Mouse (Mus musculus) lung, postnatal 0 days (tissue): ENCODE data around the gene Dvl2. TPM values are rescaled to one million over a fixed set of nuclear protein-coding genes. Genes with fewer than 3 reads are reported as not detected.

Source experiments
- ATAC-seq: fragments of 200-750 bp; cut with Nextera tagmentation; 2 replicates; pipeline ENCODE4 v1.8.0; 2017; ENCODE audit warnings: moderate library complexity
- DNase-seq: peaks from one replicate; pipeline ENCODE4 v3.0.0-alpha.2; 2016; ENCODE audit warnings: low spot score
- H3K27ac ChIP-seq: fragments of 300-500 bp; sonication (generic); 2 replicates; pipeline ENCODE4 v1.5.1; 2014; ENCODE audit warnings: antibody characterized with exemption, mild to moderate bottlenecking, low read length, mixed read lengths
- H3K27me3 ChIP-seq: fragments of 300-500 bp; sonication (generic); replicated peaks from 2 replicates; pipeline ENCODE4 v1.6.1; 2014; ENCODE audit warnings: low read length, mixed read lengths; ENCODE audit not compliant: insufficient read depth
- H3K36me3 ChIP-seq: fragments of 300-500 bp; sonication (generic); 2 replicates; pipeline ENCODE4 v1.6.1; 2014; ENCODE audit warnings: low read length, mixed read lengths; ENCODE audit not compliant: insufficient read depth
- H3K4me1 ChIP-seq: fragments of 300-500 bp; sonication (generic); 2 replicates; pipeline ENCODE4 v1.6.1; 2014; ENCODE audit warnings: antibody characterized with exemption, low read depth, low read length, mixed read lengths; ENCODE audit not compliant: insufficient read depth
- H3K4me2 ChIP-seq: fragments of 300-500 bp; sonication (generic); replicated peaks from 2 replicates; pipeline ENCODE4 v1.6.1; 2014; ENCODE audit warnings: low read depth, mild to moderate bottlenecking, low read length, moderate library complexity, mixed read lengths
- H3K4me3 ChIP-seq: fragments of 300-500 bp; sonication (generic); 2 replicates; pipeline ENCODE4 v1.5.1; 2014; ENCODE audit warnings: low read depth, low read length
- H3K9ac ChIP-seq: fragments of 300-500 bp; sonication (generic); replicated peaks from 2 replicates; pipeline ENCODE4 v1.6.1; 2014; ENCODE audit warnings: low read depth, mild to moderate bottlenecking
- H3K9me3 ChIP-seq: fragments of 300-500 bp; sonication (generic); 2 replicates; pipeline ENCODE4 v1.6.1; 2016; ENCODE audit warnings: low read length, mixed read lengths
- CTCF ChIP-seq: IDR thresholded peaks from 2 replicates; pipeline ENCODE4 v1.5.1; 2016; ENCODE audit warnings: antibody characterized with exemption, mild to moderate bottlenecking
- EP300 ChIP-seq: IDR thresholded peaks from 2 replicates; pipeline ENCODE4 v1.6.1; 2016; ENCODE audit warnings: antibody characterized with exemption, mild to moderate bottlenecking, control low read depth
- WGBS: fragments of 180-500 bp; shearing (Covaris S2); extraction: QIAGEN DNeasy Blood & Tissue Kit; methylation state at CpG from one replicate; pipeline ENCODE4 v1.1.7; 2014; 5-methylcytosine and 5-hydroxymethylcytosine counted together
- polyA plus RNA-seq: library from polyadenylated mRNA; unstranded; fragments of >200 nt; fragmentation: Nextera tagmentation; extraction: Ambion mirVana; gene quantifications from 2 replicates; pipeline ENCODE4 v1.2.1, GENCODE M21; 2015

Dvl2 gene
- polyA plus RNA-seq, 1 experiment from 2014 or later = 14.6 TPM

- peaks cover 15% of the 10 kb centered on the region; the same call in 1 of the 2 replicates for H3K36me3 ChIP-seq
- H3K27me3 ChIP-seq = no peaks in the 10 kb centered on the region
- 71% methylated on average over 8 of the region's 8 CpGs for WGBS
- no peak overlapping the region for H3K4me3 ChIP-seq
- H3K9me3 ChIP-seq = no peaks in the 10 kb centered on the region
- ATAC-seq (no peak), DNase-seq (no peak)
- no peak overlapping the region for H3K9ac ChIP-seq
- no peak for TF ChIP-seq EP300
- no peak for TF ChIP-seq CTCF
- peak overlapping the region; percentile 6; the same call in 1 of the 2 replicates for H3K27ac ChIP-seq
- peaks cover 16% of the 10 kb centered on the region for H3K4me1 ChIP-seq
- H3K4me2 ChIP-seq = no peak overlapping the region
These were observed 729 bp upstream of the Dvl2 start for GRCm38 (mm10) chr11:69999666-70000065.

DNA sequence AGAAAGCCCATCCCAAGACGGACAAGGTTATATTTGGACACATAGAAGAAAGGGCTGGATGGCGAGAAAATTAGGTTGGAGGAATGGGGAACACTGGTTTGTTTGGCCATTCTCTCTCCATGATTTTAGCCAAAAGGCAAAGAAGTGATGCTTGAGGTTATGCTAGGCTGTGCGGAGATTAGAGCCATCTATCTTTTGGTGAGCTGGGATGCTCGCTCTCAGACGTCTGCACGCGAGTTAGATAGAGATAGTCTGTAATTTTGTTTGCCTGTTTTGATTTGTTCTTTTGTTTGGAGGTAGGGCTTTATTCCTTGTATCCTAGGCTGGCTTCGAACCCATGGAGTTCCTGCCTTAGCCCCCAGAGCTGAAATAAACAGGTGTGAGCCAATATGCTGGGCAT is 764 bp downstream of the Dvl2 start:
- Histone ChIP-seq H3K27ac (peak overlapping the region; percentile 91), H3K9me3 (no peaks in the 10 kb centered on the region), H3K27me3 (no peaks in the 10 kb centered on the region), H3K4me3 (peak overlapping the region; percentile 79), H3K9ac (peak overlapping the region; percentile 59), H3K36me3 (peaks cover 14% of the 10 kb centered on the region; the same call in 1 of the 2 replicates), H3K4me1 (peaks cover 16% of the 10 kb centered on the region), H3K4me2 (peak overlapping the region; percentile 94)
- 11% methylated on average over 8 of the region's 8 CpGs for WGBS
- no peak for DNase-seq
- ATAC-seq = no peak
- TF ChIP-seq CTCF (no peak), EP300 (no peak)

GRCm38 (mm10) chr11:70001865-70002264 is 1.5 kb downstream of the Dvl2 start:
- Histone ChIP-seq H3K9ac (no peak overlapping the region), H3K9me3 (no peaks in the 10 kb centered on the region), H3K4me2 (no peak overlapping the region; the same call in 1 of the 2 replicates), H3K36me3 (peaks cover 21% of the 10 kb centered on the region; the same call in 1 of the 2 replicates), H3K4me3 (no peak overlapping the region; the same call in 1 of the 2 replicates), H3K27ac (no peak overlapping the region), H3K27me3 (no peaks in the 10 kb centered on the region), H3K4me1 (peaks cover 16% of the 10 kb centered on the region)
- DNase-seq = peak; percentile 72
- TF ChIP-seq CTCF = peak; percentile 78
- TF ChIP-seq EP300 = no peak
- ATAC-seq = no peak

DNA sequence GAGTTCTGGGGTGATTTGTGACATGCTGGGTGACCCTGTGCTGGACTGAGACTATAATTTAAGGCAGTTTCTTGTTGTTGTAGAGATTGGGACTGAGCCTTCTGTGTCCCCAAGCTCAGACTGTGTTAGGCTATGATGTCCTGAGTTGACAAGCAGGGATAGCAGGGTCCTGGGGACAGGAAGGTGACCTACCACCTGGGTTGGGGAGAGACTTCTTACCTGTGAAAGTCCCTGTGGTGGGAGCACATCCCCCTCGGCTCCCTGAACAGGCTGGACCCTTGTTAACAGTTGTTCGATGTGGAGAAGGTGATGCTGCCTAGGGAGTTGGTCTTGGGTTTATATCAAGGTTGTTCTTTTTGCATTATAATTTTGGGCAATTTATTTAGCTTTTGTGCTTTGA is 2.1 kb downstream of the Dvl2 start:
- no peaks in the 10 kb centered on the region for H3K27me3 ChIP-seq
- DNase-seq = no peak
- 0 out of 2 replicates have a peak overlapping the region, but pooled peaks have one; percentile 12 for H3K9ac ChIP-seq
- TF ChIP-seq CTCF (no peak), EP300 (no peak)
- H3K27ac ChIP-seq = no peak overlapping the region
- H3K9me3 ChIP-seq = no peaks in the 10 kb centered on the region
- 85% methylated on average over 2 of the region's 2 CpGs for WGBS
- H3K36me3 ChIP-seq = peaks cover 27% of the 10 kb centered on the region; the same call in 1 of the 2 replicates
- H3K4me3 ChIP-seq = no peak overlapping the region
- H3K4me1 ChIP-seq = peaks cover 16% of the 10 kb centered on the region
- ATAC-seq = no peak
- no peak overlapping the region for H3K4me2 ChIP-seq

DNA sequence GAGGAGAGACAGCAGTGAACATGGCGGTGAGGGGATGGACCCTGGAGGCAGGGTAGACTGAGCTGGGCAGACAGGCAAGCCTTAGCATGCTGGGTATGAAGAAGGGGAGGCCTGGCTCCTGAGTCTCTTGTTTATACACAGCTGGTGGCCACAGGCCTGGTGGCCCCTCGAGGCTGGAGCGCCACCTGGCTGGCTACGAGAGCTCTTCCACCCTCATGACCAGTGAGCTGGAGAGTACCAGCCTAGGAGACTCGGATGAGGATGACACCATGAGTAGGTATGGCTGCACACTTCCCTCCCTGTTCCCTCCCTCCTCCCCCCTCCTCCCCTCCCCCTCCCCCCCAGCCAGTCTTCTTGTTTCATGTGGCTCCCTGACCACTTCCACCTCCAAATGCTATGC is 5.1 kb downstream of the Dvl2 start:
- ATAC-seq = peak; percentile 23; the same call in 1 of the 2 replicates
- DNase-seq = peak; percentile 42
- WGBS = 59% methylated on average over 5 of the region's 5 CpGs
- no peak overlapping the region for H3K4me2 ChIP-seq
- no peaks in the 10 kb centered on the region for H3K9me3 ChIP-seq
- no peak for TF ChIP-seq EP300
- TF ChIP-seq CTCF = peak; percentile 62
- H3K4me1 ChIP-seq = peaks cover 12% of the 10 kb centered on the region
- H3K9ac ChIP-seq = no peak overlapping the region
- no peak overlapping the region for H3K4me3 ChIP-seq
- H3K27ac ChIP-seq = no peak overlapping the region
- H3K27me3 ChIP-seq = no peaks in the 10 kb centered on the region
- H3K36me3 ChIP-seq = peaks cover 43% of the 10 kb centered on the region

DNA sequence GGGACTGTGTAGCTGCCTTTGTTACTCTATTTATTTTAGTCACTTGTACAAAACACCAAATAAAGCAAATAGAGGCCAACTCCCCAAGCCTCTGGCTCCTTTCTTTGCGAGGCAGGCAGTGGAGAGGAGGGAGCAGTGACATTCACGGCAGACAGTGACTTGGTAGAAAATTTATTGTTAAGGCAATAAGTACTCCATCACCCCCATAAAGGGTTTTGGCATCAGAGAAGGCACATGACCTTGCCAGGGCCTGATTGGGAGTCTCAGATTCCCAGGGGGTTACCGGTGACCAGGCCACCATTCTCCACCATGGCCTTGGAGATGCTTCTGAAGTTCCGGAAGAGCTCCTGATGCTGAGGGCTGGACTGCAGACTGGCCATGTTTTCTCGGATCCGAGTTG is 9.6 kb downstream of the Dvl2 start:
- DNase-seq (no peak), ATAC-seq (no peak)
- Histone ChIP-seq H3K4me2 (no peak overlapping the region), H3K36me3 (peaks cover 63% of the 10 kb centered on the region), H3K9me3 (no peaks in the 10 kb centered on the region), H3K27me3 (no peaks in the 10 kb centered on the region), H3K4me1 (peaks cover 7% of the 10 kb centered on the region), H3K9ac (no peak overlapping the region), H3K27ac (no peak overlapping the region), H3K4me3 (no peak overlapping the region)
- 88% methylated on average over 6 of the region's 6 CpGs for WGBS
- no peak for TF ChIP-seq EP300
- TF ChIP-seq CTCF = no peak

DNA sequence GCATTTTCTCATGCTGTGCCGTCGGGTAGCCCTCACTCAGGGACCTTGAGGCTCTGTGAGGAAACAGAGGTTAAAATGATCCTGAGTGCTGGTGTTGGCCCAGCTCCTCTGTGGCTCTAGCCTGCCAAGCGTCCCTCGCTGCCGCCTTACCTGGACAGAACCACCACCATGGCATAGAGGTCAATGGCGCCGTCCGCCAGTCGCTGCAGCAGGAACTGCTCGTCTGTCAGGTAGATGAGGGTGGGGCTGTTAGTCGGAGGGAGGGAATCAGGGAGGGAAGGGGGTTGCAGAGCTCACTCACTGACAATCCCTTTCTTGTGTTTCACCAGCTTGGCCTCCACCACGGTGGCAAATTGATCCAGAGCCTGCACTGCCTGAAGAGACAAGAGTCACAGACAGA is 10.2 kb downstream of the Dvl2 start:
- WGBS = 80% methylated on average over 12 of the region's 12 CpGs
- TF ChIP-seq EP300 (no peak), CTCF (no peak)
- Histone ChIP-seq H3K4me2 (no peak overlapping the region), H3K9me3 (no peaks in the 10 kb centered on the region), H3K27me3 (no peaks in the 10 kb centered on the region), H3K36me3 (peaks cover 63% of the 10 kb centered on the region), H3K4me1 (peaks cover 7% of the 10 kb centered on the region), H3K4me3 (no peak overlapping the region), H3K9ac (no peak overlapping the region), H3K27ac (no peak overlapping the region)
- no peak for ATAC-seq
- DNase-seq = no peak
